11 mouse cellular contexts compared by ENCODE assay signal in the genomic region with DNA sequence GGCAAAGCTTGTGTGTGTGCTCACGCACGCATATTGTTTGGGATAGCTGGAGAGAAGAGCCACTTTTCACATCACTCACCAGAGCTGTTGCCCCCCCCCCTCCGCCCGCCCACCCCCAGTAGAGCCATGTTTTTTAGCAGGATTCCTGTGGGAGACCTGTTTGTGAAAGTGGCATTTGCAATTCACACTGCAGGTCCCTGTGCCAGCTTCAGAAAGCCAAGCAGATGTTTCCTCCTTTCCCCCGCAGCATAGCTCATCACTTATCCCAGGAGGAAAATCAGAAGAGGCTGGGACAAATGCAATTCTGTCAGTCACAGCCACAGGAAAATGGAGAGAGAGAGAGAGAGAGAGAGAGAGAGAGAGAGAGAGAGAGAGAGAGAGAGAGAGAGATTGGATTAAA.
DNase-seq lines count a peak whose midpoint lies in the region; ATAC-seq and TF ChIP-seq lines count a peak whose summit lies in the region.
"Had no signal": no experiment of that assay in that cellular context is flagged by ENCODE, and none has a peak within 500 bp of the region (broad histone marks: within the 10 kb centered on the region; RNA-seq: fewer than 3 reads in every experiment).

No protein-coding gene starts in this region.

- H3K9ac ChIP-seq in embryonic facial prominence, embryonic 12.5 days: no peak overlapping the region
- H3K9ac ChIP-seq in liver, embryonic 11.5 days (ENCODE audit: low read depth, low read length): no peak overlapping the region
- H3K9ac ChIP-seq in liver, postnatal 0 days (replicated peaks): no peak overlapping the region
- H3K9ac ChIP-seq in embryonic facial prominence, embryonic 14.5 days (ENCODE audit: low read depth, low read length): no peak overlapping the region
- peak overlapping the region; percentile 1; the same call in 1 of the 2 replicates for H3K9ac ChIP-seq in kidney, embryonic 15.5 days
- H3K9ac ChIP-seq: heart, embryonic 13.5 days had no signal

- no peak for TF ChIP-seq EP300 in liver, postnatal 0 days (IDR thresholded peaks at IDR 0.05; ENCODE audit: low read depth)

- H3K4me2 ChIP-seq in embryonic facial prominence, embryonic 12.5 days (replicated peaks): 0 out of 2 replicates have a peak overlapping the region, but pooled peaks have one; percentile 2
- no peak overlapping the region for H3K4me2 ChIP-seq in liver, embryonic 11.5 days
- no peak overlapping the region for H3K4me2 ChIP-seq in liver, postnatal 0 days (ENCODE audit: low read depth, low read length)
- no peak overlapping the region for H3K4me2 ChIP-seq in embryonic facial prominence, embryonic 14.5 days (ENCODE audit: low read depth, low read length)
- H3K4me2 ChIP-seq in kidney, embryonic 15.5 days: peak overlapping the region; percentile 24
- H3K4me2 ChIP-seq: heart, embryonic 13.5 days had no signal

- no peak overlapping the region for H3K4me3 ChIP-seq in embryonic facial prominence, embryonic 12.5 days
- no peak overlapping the region for H3K4me3 ChIP-seq in embryonic facial prominence, embryonic 10.5 days
- no peak overlapping the region for H3K4me3 ChIP-seq in liver, embryonic 11.5 days (ENCODE audit: low read depth, low read length)
- H3K4me3 ChIP-seq in liver, postnatal 0 days (ENCODE audit: low read depth, low read length): no peak overlapping the region
- no peak overlapping the region for H3K4me3 ChIP-seq in embryonic facial prominence, embryonic 14.5 days (ENCODE audit: low read depth, low read length)
- no peak overlapping the region for H3K4me3 ChIP-seq in kidney, embryonic 15.5 days (replicated peaks)
- H3K4me3 ChIP-seq: heart, embryonic 13.5 days had no signal

- no peak overlapping the region for H3K27ac ChIP-seq in embryonic facial prominence, embryonic 12.5 days
- H3K27ac ChIP-seq in embryonic facial prominence, embryonic 10.5 days (replicated peaks): no peak overlapping the region
- H3K27ac ChIP-seq in liver, embryonic 11.5 days (ENCODE audit: low read depth, low read length): no peak overlapping the region
- no peak overlapping the region for H3K27ac ChIP-seq in liver, postnatal 0 days (ENCODE audit: low read depth)
- H3K27ac ChIP-seq in embryonic facial prominence, embryonic 14.5 days (replicated peaks; ENCODE audit: low read depth, low read length): peak overlapping the region; percentile 15; the same call in 1 of the 2 replicates
- H3K27ac ChIP-seq in kidney, embryonic 15.5 days: peak overlapping the region; percentile 75
- H3K27ac ChIP-seq: heart, embryonic 13.5 days had no signal

- TF ChIP-seq CTCF in liver, postnatal 0 days (IDR thresholded peaks at IDR 0.05; ENCODE audit: low read depth): no peak

- H3K36me3 ChIP-seq in embryonic facial prominence, embryonic 12.5 days: no peaks in the 10 kb centered on the region
- no peaks in the 10 kb centered on the region for H3K36me3 ChIP-seq in embryonic facial prominence, embryonic 10.5 days (replicated peaks)
- no peaks in the 10 kb centered on the region for H3K36me3 ChIP-seq in liver, embryonic 11.5 days (ENCODE audit: control insufficient read depth, insufficient read depth, low read length)
- no peaks in the 10 kb centered on the region for H3K36me3 ChIP-seq in liver, postnatal 0 days (replicated peaks; ENCODE audit: insufficient read depth, low read length)
- no peaks in the 10 kb centered on the region for H3K36me3 ChIP-seq in embryonic facial prominence, embryonic 14.5 days (ENCODE audit: control insufficient read depth, insufficient read depth, low read length)
- H3K36me3 ChIP-seq in kidney, embryonic 15.5 days: no peaks in the 10 kb centered on the region
- H3K36me3 ChIP-seq: heart, embryonic 13.5 days had no signal

- ATAC-seq in embryonic facial prominence, embryonic 12.5 days (ENCODE audit: insufficient number of reproducible peaks, insufficient read depth, low FRiP score, low TSS enrichment): no peak
- no peak for ATAC-seq in liver, embryonic 11.5 days (replicated peaks; ENCODE audit: low FRiP score)
- no peak for ATAC-seq in liver, postnatal 0 days
- no peak for ATAC-seq in embryonic facial prominence, embryonic 14.5 days (ENCODE audit: low read depth)
- no peak for ATAC-seq in kidney, embryonic 15.5 days (replicated peaks; ENCODE audit: low FRiP score)

- H3K27me3 ChIP-seq in embryonic facial prominence, embryonic 12.5 days: peaks cover 13% of the 10 kb centered on the region; the same call in 1 of the 2 replicates
- H3K27me3 ChIP-seq in embryonic facial prominence, embryonic 10.5 days (replicated peaks; ENCODE audit: low read depth, poor library complexity, severe bottlenecking): peaks cover 21% of the 10 kb centered on the region
- H3K27me3 ChIP-seq in liver, embryonic 11.5 days (replicated peaks; ENCODE audit: control insufficient read depth, insufficient read depth, low read length): peaks cover 5% of the 10 kb centered on the region; the same call in 1 of the 2 replicates
- no peaks in the 10 kb centered on the region for H3K27me3 ChIP-seq in liver, postnatal 0 days (ENCODE audit: insufficient read depth, low read length)
- H3K27me3 ChIP-seq in embryonic facial prominence, embryonic 14.5 days (replicated peaks; ENCODE audit: control insufficient read depth, insufficient read depth, low read length): peaks cover 44% of the 10 kb centered on the region
- H3K27me3 ChIP-seq in kidney, embryonic 15.5 days: no peaks in the 10 kb centered on the region

- H3K9me3 ChIP-seq in embryonic facial prominence, embryonic 12.5 days: no peaks in the 10 kb centered on the region
- no peaks in the 10 kb centered on the region for H3K9me3 ChIP-seq in embryonic facial prominence, embryonic 10.5 days
- no peaks in the 10 kb centered on the region for H3K9me3 ChIP-seq in liver, embryonic 11.5 days (ENCODE audit: control insufficient read depth, low read length)
- H3K9me3 ChIP-seq in liver, postnatal 0 days (ENCODE audit: low read length): no peaks in the 10 kb centered on the region
- no peaks in the 10 kb centered on the region for H3K9me3 ChIP-seq in embryonic facial prominence, embryonic 14.5 days (ENCODE audit: control insufficient read depth, low read length)
- no peaks in the 10 kb centered on the region for H3K9me3 ChIP-seq in kidney, embryonic 15.5 days (replicated peaks)
- H3K9me3 ChIP-seq: heart, embryonic 13.5 days had no signal

- no peak for DNase-seq in embryonic facial prominence, embryonic 10.5 days (ENCODE audit: low spot score)
- DNase-seq in liver, embryonic 11.5 days (ENCODE audit: low spot score): peak; percentile 15
- DNase-seq in liver, postnatal 0 days: no peak
- DNase-seq in embryonic facial prominence, embryonic 14.5 days (ENCODE audit: low spot score): peak; percentile 19
- DNase-seq in urinary bladder, postnatal 4 days (ENCODE audit: low spot score in 2 of 2): no peak
- DNase-seq in right cerebral cortex, postnatal 10 days (ENCODE audit: low spot score in 2 of 2): no peak
- DNase-seq: liver; thymus, adult 18-20 months had no signal

- peaks cover 8% of the 10 kb centered on the region for H3K4me1 ChIP-seq in embryonic facial prominence, embryonic 12.5 days
- H3K4me1 ChIP-seq in embryonic facial prominence, embryonic 10.5 days: peaks cover 31% of the 10 kb centered on the region
- H3K4me1 ChIP-seq in liver, embryonic 11.5 days (replicated peaks; ENCODE audit: control insufficient read depth, insufficient read depth, low read length): no peaks in the 10 kb centered on the region
- H3K4me1 ChIP-seq in liver, postnatal 0 days (ENCODE audit: insufficient read depth): no peaks in the 10 kb centered on the region
- H3K4me1 ChIP-seq in embryonic facial prominence, embryonic 14.5 days (ENCODE audit: control insufficient read depth, insufficient read depth, low read length): peaks cover 5% of the 10 kb centered on the region; the same call in 1 of the 2 replicates
- H3K4me1 ChIP-seq in kidney, embryonic 15.5 days: peaks cover 39% of the 10 kb centered on the region

- 29% methylated on average over 5 of the region's 5 CpGs for WGBS in embryonic facial prominence, embryonic 12.5 days
- 44% methylated on average over 5 of the region's 5 CpGs for WGBS in embryonic facial prominence, embryonic 10.5 days
- WGBS in liver, embryonic 11.5 days: 29% methylated on average over 5 of the region's 5 CpGs
- WGBS in liver, postnatal 0 days (ENCODE audit: insufficient replicate concordance): 49% methylated on average over 5 of the region's 5 CpGs
- WGBS in embryonic facial prominence, embryonic 14.5 days: 20% methylated on average over 5 of the region's 5 CpGs
- WGBS in kidney, embryonic 15.5 days: 32% methylated on average over 5 of the region's 5 CpGs

Comparison
In these comparisons a context has a peak if more than half of its experiments do, and no peak if none do; other contexts are left out.
1. H3K27ac ChIP-seq: peak in embryonic facial prominence, embryonic 14.5 days (single experiment) and kidney, embryonic 15.5 days (single experiment); none in embryonic facial prominence, embryonic 12.5 days (single experiment), embryonic facial prominence, embryonic 10.5 days (single experiment), liver, embryonic 11.5 days (single experiment) and liver, postnatal 0 days (single experiment).
2. H3K4me2 ChIP-seq: peak in embryonic facial prominence, embryonic 12.5 days (single experiment) and kidney, embryonic 15.5 days (single experiment); none in liver, embryonic 11.5 days (single experiment), liver, postnatal 0 days (single experiment) and embryonic facial prominence, embryonic 14.5 days (single experiment).
3. DNase-seq: peak in liver, embryonic 11.5 days (single experiment) and embryonic facial prominence, embryonic 14.5 days (single experiment); none in embryonic facial prominence, embryonic 10.5 days (single experiment), liver, postnatal 0 days (single experiment), urinary bladder, postnatal 4 days (0 of 2) and right cerebral cortex, postnatal 10 days (0 of 2).